Mouse (Mus musculus): ENCODE data around the gene Jak3. TPM values are rescaled to one million over a fixed set of nuclear protein-coding genes. Genes with fewer than 3 reads are reported as not detected.
A peak's percentile ranks its signal among the peaks of the same experiment; 100 is the strongest.
"Not testable (repeated sequence)": the region's sequence is repeated elsewhere in the genome, so short reads cannot be mapped to it uniquely, and the experiment has no call there.

The Jak3 gene
- polyA plus RNA-seq, 1 experiment from 2014 or later = 9.1 TPM

- WGBS = 11% methylated on average over 68 of the region's 68 CpGs
- H3K9me3 ChIP-seq = no peaks in the 10 kb centered on the region
- H3K4me2 ChIP-seq = peak overlapping the region; percentile 34
- ATAC-seq (ENCODE audit: insufficient read depth, low FRiP score, low read depth) = no peak
- H3K36me3 ChIP-seq = no peaks in the 10 kb centered on the region
- peaks cover 8% of the 10 kb centered on the region; the same call in 1 of the 2 replicates for H3K4me1 ChIP-seq
- H3K9ac ChIP-seq = no peak overlapping the region
- H3K4me3 ChIP-seq (replicated peaks) = peak overlapping the region; percentile 5; the same call in 1 of the 2 replicates
- peaks cover 72% of the 10 kb centered on the region for H3K27me3 ChIP-seq (replicated peaks)
- H3K27ac ChIP-seq = no peak overlapping the region
Observed at GRCm38 (mm10) chr8:71693166-71694041, 17.3 kb downstream of the Jak3 start.

- H3K9me3 ChIP-seq; H3K9ac ChIP-seq; H3K4me1 ChIP-seq; H3K4me3 ChIP-seq (replicated peaks); ATAC-seq (ENCODE audit: insufficient read depth, low FRiP score, low read depth); H3K4me2 ChIP-seq; H3K36me3 ChIP-seq; H3K27ac ChIP-seq: not testable (repeated sequence)
- peaks cover 60% of the 10 kb centered on the region for H3K27me3 ChIP-seq (replicated peaks)
- 64% methylated on average over 12 of the region's 12 CpGs for WGBS
Observed at GRCm38 (mm10) chr8:71695456-71695855, 19.4 kb downstream of the Jak3 start.

- H3K9ac ChIP-seq = 0 out of 2 replicates have a peak overlapping the region, but pooled peaks have one; percentile 10
- H3K27me3 ChIP-seq (replicated peaks) = peaks cover 23% of the 10 kb centered on the region
- peak; percentile 32 for ATAC-seq (ENCODE audit: insufficient read depth, low FRiP score, low read depth)
- no peak overlapping the region for H3K27ac ChIP-seq
- H3K4me3 ChIP-seq (replicated peaks) = peak overlapping the region; percentile 36
- peaks cover 23% of the 10 kb centered on the region; the same call in 1 of the 2 replicates for H3K4me1 ChIP-seq
- no peaks in the 10 kb centered on the region for H3K9me3 ChIP-seq
- no peaks in the 10 kb centered on the region for H3K36me3 ChIP-seq
- peak overlapping the region; percentile 58 for H3K4me2 ChIP-seq
- WGBS = 4% methylated on average over 29 of the region's 29 CpGs
Observed at GRCm38 (mm10) chr8:71700493-71701269, 24.6 kb downstream of the Jak3 start.

- Histone ChIP-seq H3K4me2 (peak within 1 kb of the TSS; percentile 58), H3K9me3 (no peaks in the 10 kb centered on the region), H3K4me1 (peaks cover 23% of the 10 kb centered on the region; the same call in 1 of the 2 replicates), H3K27ac (peak within 1 kb of the TSS; percentile 72; the same call in 1 of the 2 replicates), H3K27me3 (replicated peaks) (peaks cover 23% of the 10 kb centered on the region), H3K4me3 (replicated peaks) (peak within 1 kb of the TSS; percentile 36), H3K36me3 (no peaks in the 10 kb centered on the region), H3K9ac (0 out of 2 replicates have a peak within 1 kb of the TSS, but pooled peaks have one; percentile 10)
- 12% methylated on average over 33 of the region's 34 CpGs for WGBS
- peak; percentile 57 for ATAC-seq (ENCODE audit: insufficient read depth, low FRiP score, low read depth)
Observed at GRCm38 (mm10) chr8:71701414-71702086, 25.5 kb downstream of the Jak3 start, which contains the start of gene B3gnt3. Gene B3gnt3 (minus strand): TSS chr8:71701789.

- Histone ChIP-seq H3K4me2 (peak overlapping the region; percentile 7; the same call in 1 of the 2 replicates), H3K27ac (peak overlapping the region; percentile 72; the same call in 1 of the 2 replicates), H3K27me3 (replicated peaks) (peaks cover 23% of the 10 kb centered on the region), H3K4me3 (replicated peaks) (peak overlapping the region; percentile 36; the same call in 1 of the 2 replicates), H3K9me3 (no peaks in the 10 kb centered on the region), H3K36me3 (no peaks in the 10 kb centered on the region), H3K9ac (no peak overlapping the region), H3K4me1 (peaks cover 23% of the 10 kb centered on the region; the same call in 1 of the 2 replicates)
- peak; percentile 19; the same call in 1 of the 2 replicates for ATAC-seq (ENCODE audit: insufficient read depth, low FRiP score, low read depth)
- 25% methylated on average over 4 of the region's 4 CpGs for WGBS
Observed at GRCm38 (mm10) chr8:71702087-71702432, 26.0 kb downstream of the Jak3 start.

- H3K4me2 ChIP-seq = peak overlapping the region; percentile 7; the same call in 1 of the 2 replicates
- H3K9me3 ChIP-seq = no peaks in the 10 kb centered on the region
- peak; percentile 79; the same call in 1 of the 2 replicates for ATAC-seq (ENCODE audit: insufficient read depth, low FRiP score, low read depth)
- H3K36me3 ChIP-seq = no peaks in the 10 kb centered on the region
- no peak overlapping the region for H3K4me3 ChIP-seq (replicated peaks)
- peaks cover 23% of the 10 kb centered on the region; the same call in 1 of the 2 replicates for H3K4me1 ChIP-seq
- H3K27ac ChIP-seq = peak overlapping the region; percentile 72
- no peak overlapping the region for H3K9ac ChIP-seq
- H3K27me3 ChIP-seq (replicated peaks) = peaks cover 23% of the 10 kb centered on the region
- 67% methylated on average over 3 of the region's 3 CpGs for WGBS
Observed at GRCm38 (mm10) chr8:71702923-71703322, 26.8 kb downstream of the Jak3 start.

GRCm38 (mm10) chr8:71703400-71703799 lies 27.3 kb downstream of the Jak3 start:
- H3K27ac ChIP-seq = peak overlapping the region; percentile 72; the same call in 1 of the 2 replicates
- not testable (repeated sequence) for H3K4me2 ChIP-seq; H3K9me3 ChIP-seq; H3K9ac ChIP-seq; ATAC-seq (ENCODE audit: insufficient read depth, low FRiP score, low read depth); H3K4me3 ChIP-seq (replicated peaks); H3K36me3 ChIP-seq
- H3K27me3 ChIP-seq (replicated peaks) = peaks cover 25% of the 10 kb centered on the region
- peaks cover 23% of the 10 kb centered on the region; the same call in 1 of the 2 replicates for H3K4me1 ChIP-seq

GRCm38 (mm10) chr8:71707874-71708273 lies 31.8 kb downstream of the Jak3 start:
- no peak overlapping the region for H3K4me2 ChIP-seq
- peaks cover 13% of the 10 kb centered on the region for H3K27me3 ChIP-seq (replicated peaks)
- H3K9ac ChIP-seq = no peak overlapping the region
- WGBS = 37% methylated on average over 8 of the region's 8 CpGs
- H3K4me1 ChIP-seq = no peaks in the 10 kb centered on the region
- no peak for ATAC-seq (ENCODE audit: insufficient read depth, low FRiP score, low read depth)
- no peaks in the 10 kb centered on the region for H3K36me3 ChIP-seq
- no peak overlapping the region for H3K27ac ChIP-seq
- no peaks in the 10 kb centered on the region for H3K9me3 ChIP-seq
- H3K4me3 ChIP-seq (replicated peaks) = no peak overlapping the region

GRCm38 (mm10) chr8:71709134-71709799 lies 33.2 kb downstream of the Jak3 start:
- 38% methylated on average over 25 of the region's 25 CpGs for WGBS
- peak overlapping the region; percentile 15; the same call in 1 of the 2 replicates for H3K4me3 ChIP-seq (replicated peaks)
- H3K4me2 ChIP-seq = peak overlapping the region; percentile 54
- H3K36me3 ChIP-seq = no peaks in the 10 kb centered on the region
- H3K27ac ChIP-seq = no peak overlapping the region
- no peak overlapping the region for H3K9ac ChIP-seq
- no peaks in the 10 kb centered on the region for H3K9me3 ChIP-seq
- peak; percentile 40; the same call in 1 of the 2 replicates for ATAC-seq (ENCODE audit: insufficient read depth, low FRiP score, low read depth)
- no peaks in the 10 kb centered on the region for H3K4me1 ChIP-seq
- H3K27me3 ChIP-seq (replicated peaks) = peaks cover 13% of the 10 kb centered on the region

GRCm38 (mm10) chr8:71709800-71710446 lies 33.8 kb downstream of the Jak3 start:
- H3K4me3 ChIP-seq (replicated peaks) = peak overlapping the region; percentile 15; the same call in 1 of the 2 replicates
- peak; percentile 74 for ATAC-seq (ENCODE audit: insufficient read depth, low FRiP score, low read depth)
- H3K36me3 ChIP-seq = no peaks in the 10 kb centered on the region
- no peak overlapping the region for H3K27ac ChIP-seq
- H3K27me3 ChIP-seq (replicated peaks) = peaks cover 13% of the 10 kb centered on the region
- peak overlapping the region; percentile 54 for H3K4me2 ChIP-seq
- H3K4me1 ChIP-seq = no peaks in the 10 kb centered on the region
- no peaks in the 10 kb centered on the region for H3K9me3 ChIP-seq
- no peak overlapping the region for H3K9ac ChIP-seq
- WGBS = 25% methylated on average over 25 of the region's 25 CpGs
